Mouse (Mus musculus) cortical plate, adult 2 months (tissue): Measurements from ENCODE around the gene Slc27a1.

ENCODE experiments used
- CTCF ChIP-seq: fragments of 200-500 bp; IDR thresholded peaks from 2 replicates; pipeline ENCODE4 v1.5.1; 2011; ENCODE audit warnings: mild to moderate bottlenecking, control low read depth, low read length; ENCODE audit not compliant: insufficient read depth; ENCODE audit errors: extremely low read depth
- POLR2A ChIP-seq: fragments of 200-500 bp; IDR thresholded peaks from 2 replicates; pipeline ENCODE4 v1.6.1; 2011; ENCODE audit warnings: mild to moderate bottlenecking, low read length, control low read depth; ENCODE audit not compliant: insufficient read depth; ENCODE audit errors: extremely low read depth

GRCm38 (mm10) chr8:71526272-71526671 lies 42.4 kb upstream of the Slc27a1 start:
- no peak for TF ChIP-seq POLR2A
- no peak for TF ChIP-seq CTCF
